Mouse (Mus musculus) monocyte, adult 2 months (primary cell): Measurements from ENCODE around the gene Myrf.
A peak's percentile ranks its signal among the peaks of the same experiment; 100 is the strongest.
"Not testable (repeated sequence)": the region's sequence is repeated elsewhere in the genome, so short reads cannot be mapped to it uniquely, and the experiment has no call there.

Experiments used
- DNase-seq, 2 experiments: peaks; one replicate each; pipeline ENCODE4 v3.0.0; 2022; ENCODE audit warnings: low spot score in 2 of 2, low read depth in 1 of 2

Gene Myrf

GRCm38 (mm10) chr19:10182670-10183298 is 57.8 kb downstream of the Myrf start, which contains the start of gene Fads1:
Gene Fads1 (plus strand): TSS chr19:10182888.
- peak in 1 of 2 experiments; percentile 40 for DNase-seq

GRCm38 (mm10) chr19:10182142-10182541 is 58.4 kb downstream of the Myrf start:
- DNase-seq, result no peak

- DNase-seq, result no peak
Observed at GRCm38 (mm10) chr19:10181225-10181624, 59.3 kb downstream of the Myrf start.

- no peak for DNase-seq
Observed at GRCm38 (mm10) chr19:10176941-10177372, 63.6 kb downstream of the Myrf start.

- no peak for DNase-seq
Observed at GRCm38 (mm10) chr19:10176477-10176876, 64.1 kb downstream of the Myrf start.

- no peak for DNase-seq
Observed at GRCm38 (mm10) chr19:10174956-10175355, 65.6 kb downstream of the Myrf start.

- DNase-seq, result no peak
Observed at GRCm38 (mm10) chr19:10173844-10174539, 66.6 kb downstream of the Myrf start.

GRCm38 (mm10) chr19:10173116-10173718 is 67.3 kb downstream of the Myrf start:
- DNase-seq, result no peak

- DNase-seq, result no peak
Observed at GRCm38 (mm10) chr19:10171846-10172245, 68.7 kb downstream of the Myrf start.

GRCm38 (mm10) chr19:10171359-10171758 is 69.2 kb downstream of the Myrf start:
- no peak for DNase-seq

GRCm38 (mm10) chr19:10170466-10170865 is 70.1 kb downstream of the Myrf start:
- DNase-seq, result no peak

- DNase-seq, result not testable (repeated sequence)
Observed at GRCm38 (mm10) chr19:10169692-10170330, 70.7 kb downstream of the Myrf start.

- DNase-seq, result no peak
Observed at GRCm38 (mm10) chr19:10169179-10169578, 71.4 kb downstream of the Myrf start.

- DNase-seq, result no peak
Observed at GRCm38 (mm10) chr19:10168441-10168840, 72.1 kb downstream of the Myrf start.

GRCm38 (mm10) chr19:10167951-10168350 is 72.6 kb downstream of the Myrf start:
- DNase-seq, result no peak

GRCm38 (mm10) chr19:10167112-10167511 is 73.4 kb downstream of the Myrf start:
- no peak for DNase-seq

GRCm38 (mm10) chr19:10165928-10166327 is 74.6 kb downstream of the Myrf start:
- DNase-seq, result not testable (repeated sequence)

- DNase-seq, result no peak
Observed at GRCm38 (mm10) chr19:10163896-10164295, 76.7 kb downstream of the Myrf start.
